Mouse (Mus musculus) cerebellum, adult 9-10 months (tissue): Measurements from ENCODE around the gene Thap4.
"Not testable (repeated sequence)": the region's sequence is repeated elsewhere in the genome, so short reads cannot be mapped to it uniquely, and the experiment has no call there.

Source experiments
- DNase-seq: peaks from one replicate; pipeline ENCODE4 v3.0.0; 2022

Gene Thap4

DNA sequence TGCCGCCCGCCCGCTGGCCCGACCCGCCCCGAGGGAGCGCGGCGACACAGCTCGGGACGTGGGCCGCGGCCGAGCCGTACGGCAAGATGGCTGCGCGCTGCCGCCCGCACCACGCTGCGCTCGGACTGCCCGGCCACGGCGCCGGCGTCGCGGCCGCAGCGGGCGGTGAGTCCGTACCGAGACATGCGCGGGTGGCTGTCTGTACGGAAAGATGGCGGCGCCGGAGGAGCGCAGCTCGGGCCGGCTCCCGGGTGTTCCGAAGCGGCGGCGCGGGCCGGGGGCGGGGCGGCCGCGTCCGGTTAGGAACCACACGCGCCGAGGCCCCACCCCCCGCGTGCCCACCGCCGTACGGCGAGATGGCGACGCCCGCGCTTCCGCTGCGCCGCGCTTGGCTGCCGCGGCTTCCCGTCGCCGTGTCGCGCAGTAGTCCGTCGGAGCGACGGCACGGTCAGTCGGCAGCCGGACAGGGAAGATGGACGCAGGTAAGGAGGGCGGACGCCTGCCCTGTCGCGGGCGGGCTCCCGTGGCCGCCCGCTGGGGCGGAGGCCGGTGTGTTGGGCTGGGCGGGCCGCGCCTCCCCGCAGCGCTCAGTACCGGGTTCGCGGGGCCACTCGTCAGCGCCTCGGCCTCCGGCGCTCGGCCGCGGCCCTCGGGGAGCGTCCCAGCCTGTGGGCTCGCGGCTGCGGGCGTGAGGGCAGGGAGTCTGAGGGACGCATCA, at the start of gene Thap4:
Thap4 (minus strand) TSS at position 292 of the 718 bp plus-strand sequence.
- peak; percentile 93 for DNase-seq

DNA sequence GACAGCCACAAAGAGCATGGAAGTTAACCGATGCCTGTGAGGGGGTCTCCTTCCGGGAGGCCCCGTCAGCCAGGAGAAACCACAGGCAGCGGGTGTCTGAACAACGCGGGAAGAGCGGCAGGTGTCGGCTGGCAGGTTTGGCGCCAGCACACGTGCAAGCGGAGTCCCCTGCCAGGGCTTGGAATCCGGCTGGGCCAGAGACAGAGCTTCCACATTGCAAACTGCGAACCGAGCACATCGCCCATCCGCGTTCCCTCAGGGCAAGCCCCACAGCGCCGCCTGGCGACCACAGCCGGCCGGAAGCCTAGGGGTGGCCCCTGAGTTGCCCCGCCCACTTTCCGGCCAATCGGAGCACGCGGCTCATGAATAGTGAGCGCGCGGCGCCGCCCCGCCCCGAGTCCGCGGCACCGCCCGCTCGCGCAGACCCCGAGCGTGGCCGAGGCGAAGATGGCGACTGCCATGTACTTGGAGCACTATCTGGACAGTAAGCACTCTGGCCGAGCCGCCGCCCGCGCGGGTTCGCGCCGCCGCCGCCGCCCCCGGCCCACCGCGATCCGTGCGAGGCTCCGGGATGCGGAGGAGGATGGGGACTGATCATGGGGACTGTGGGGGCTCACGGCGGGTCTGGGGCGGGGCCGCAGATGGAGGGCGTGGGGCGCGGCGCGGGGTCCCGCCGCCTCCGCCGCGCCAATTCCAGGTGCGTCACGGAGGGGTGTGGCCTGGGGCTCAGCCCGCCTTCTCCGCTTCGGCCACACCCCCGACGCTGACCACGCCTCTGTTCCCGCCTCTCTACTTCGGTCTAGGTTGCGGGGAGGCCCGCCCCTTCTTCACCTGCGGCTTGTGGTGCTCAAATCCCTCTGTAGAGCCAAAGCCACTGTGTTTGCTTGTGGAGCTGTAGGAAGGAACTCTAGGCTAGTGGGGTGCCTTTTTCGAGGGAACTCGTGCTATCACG, 49.2 kb upstream of the Thap4 start, which contains the start of gene Ing5:
Ing5 (plus strand) TSS at position 410 of the 952 bp plus-strand sequence.
- peak; percentile 100 for DNase-seq

DNA sequence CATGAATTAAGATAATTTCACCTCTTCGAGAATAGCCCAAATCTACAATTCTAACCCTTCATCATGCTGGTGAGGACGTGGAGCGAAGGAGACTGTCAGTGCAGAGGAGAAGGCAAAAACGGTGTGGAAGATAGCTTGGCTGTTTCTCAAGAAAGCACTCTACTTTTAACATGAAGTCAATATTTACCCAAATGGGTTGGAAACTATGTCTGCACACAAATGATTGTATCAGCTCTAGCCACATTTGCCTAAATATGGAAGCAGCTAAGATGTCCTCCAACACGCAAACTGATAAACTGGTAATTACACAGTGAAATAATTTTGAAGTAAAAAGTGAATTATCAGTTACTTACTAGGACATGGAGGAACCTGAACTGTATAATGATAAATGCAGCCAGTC, 48.1 kb upstream of the Thap4 start:
- DNase-seq = peak; percentile 56

DNA sequence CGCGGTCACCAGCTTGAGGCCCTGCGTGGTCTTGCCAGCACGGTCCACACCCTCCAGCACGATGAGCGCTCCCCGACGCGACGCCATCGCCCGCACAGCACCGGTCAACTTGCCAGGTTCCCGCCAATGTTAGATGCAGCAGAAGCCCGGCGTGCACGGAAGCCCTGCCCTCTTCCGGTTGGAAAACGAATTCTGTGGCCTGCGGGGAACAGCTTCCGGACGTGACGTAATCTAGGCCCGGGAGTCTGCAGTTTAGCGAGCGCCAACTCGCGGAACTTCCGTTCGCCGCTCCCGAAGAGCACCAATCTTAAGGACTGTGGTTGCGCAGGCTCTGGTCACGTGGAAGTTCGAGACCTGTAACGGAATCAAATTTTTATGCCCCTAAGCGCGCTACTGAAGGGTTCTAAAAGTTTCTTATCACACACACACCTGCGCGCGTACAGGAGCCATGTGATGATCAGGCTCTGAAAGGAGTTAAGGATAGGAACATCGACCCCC, 47.1 kb upstream of the Thap4 start, which contains the start of gene Dtymk:
Dtymk (minus strand) TSS at position 194 of the 498 bp plus-strand sequence.
- DNase-seq = peak; percentile 95

DNA sequence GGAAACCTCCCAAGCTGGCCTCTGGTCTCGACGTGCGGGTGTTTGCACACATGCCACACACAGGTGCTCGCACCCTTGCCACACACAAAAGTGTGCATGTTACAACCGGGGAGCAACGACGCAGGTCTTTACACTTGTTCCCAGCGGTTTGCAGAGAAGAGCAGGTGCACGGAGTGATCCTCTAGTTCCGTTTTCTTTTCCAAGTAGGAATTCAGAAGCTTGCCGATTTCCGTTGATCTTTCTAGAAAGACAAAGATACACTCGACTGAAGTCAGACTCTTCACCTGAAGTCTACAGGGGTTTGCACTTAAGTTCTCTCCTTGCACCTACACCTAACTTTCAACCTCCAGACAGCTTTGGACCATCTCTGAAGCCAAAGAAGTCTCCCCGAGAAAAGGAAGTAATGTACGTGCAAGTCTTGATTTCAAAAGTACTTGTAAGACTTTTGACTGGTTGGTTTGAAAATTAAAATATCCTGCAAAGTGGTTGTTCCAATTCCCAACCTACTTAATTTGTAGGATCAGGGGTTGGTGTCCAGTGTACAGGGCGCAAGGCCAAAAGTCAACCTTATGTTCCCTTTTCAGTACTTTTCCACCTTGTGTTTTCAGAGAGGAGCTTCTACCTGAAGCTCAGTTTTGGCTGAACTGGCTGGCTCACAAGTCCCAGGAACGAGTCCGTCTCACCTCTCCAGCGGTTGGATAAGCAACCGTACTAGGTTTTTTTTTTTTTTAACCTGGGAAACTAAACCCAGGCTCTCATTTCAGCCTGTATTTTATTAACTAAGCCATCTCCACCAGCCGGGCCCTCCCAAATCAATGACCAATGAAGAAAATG, 46.2 kb upstream of the Thap4 start:
- DNase-seq = peak; percentile 69

DNA sequence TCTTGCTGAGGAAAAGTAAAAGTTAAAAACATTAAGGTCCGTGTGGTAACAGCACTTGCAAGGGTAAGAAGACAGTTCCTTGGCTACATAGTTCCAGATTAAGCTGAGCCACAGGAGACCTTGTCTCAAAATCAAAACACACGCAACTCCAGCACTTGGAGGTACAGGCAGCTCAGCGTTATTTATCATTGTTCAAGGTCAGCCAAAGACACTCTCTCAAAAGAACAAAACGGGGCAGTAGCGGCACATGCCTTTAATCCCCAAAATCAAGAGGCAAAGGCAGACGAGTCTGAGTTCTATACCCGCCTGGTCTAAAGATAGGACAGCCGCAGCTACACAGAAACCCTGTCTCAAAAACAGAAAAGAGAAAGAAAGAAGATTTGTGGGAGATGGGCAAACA, 41.2 kb upstream of the Thap4 start:
- no peak for DNase-seq

DNA sequence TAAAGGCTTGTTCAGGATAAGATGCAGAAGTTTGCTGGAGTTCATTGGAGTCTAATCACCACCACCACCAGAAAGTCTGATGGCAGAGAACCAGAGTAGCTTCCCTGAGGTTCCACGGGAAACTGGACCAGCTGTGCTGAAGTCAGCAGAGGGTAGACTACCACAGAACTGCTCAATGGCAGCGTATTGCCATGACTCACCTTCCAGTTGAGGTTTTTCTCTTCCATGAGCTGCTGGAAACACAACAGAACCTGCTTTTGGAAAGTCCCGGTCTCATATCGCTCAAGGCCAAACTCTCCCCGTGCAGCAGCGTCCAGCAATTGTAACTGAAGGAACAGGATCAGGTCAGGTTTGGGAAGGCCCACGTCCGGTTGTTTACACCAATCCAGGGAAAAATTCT, 39.9 kb upstream of the Thap4 start:
- DNase-seq = no peak

DNA sequence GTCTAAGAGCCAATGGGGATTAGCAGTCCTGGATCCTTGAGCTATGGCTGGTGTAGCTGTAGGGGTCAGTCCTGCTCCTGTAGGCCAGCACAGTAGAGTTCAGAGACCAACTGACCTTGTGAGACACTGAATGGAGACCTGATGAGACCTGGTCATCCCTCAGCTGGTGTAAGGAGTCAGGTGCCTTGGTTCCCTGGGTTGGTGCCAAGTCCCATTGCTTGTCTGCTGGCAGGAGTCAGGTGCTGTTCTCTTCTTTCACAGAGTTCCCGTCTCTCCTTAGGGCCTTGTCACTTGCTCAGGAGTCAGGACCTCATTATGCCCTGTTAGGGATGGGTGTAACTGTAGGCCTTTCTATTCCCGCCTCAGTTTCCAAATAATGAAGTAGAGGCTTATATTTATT, 32.2 kb upstream of the Thap4 start:
- no peak for DNase-seq

DNA sequence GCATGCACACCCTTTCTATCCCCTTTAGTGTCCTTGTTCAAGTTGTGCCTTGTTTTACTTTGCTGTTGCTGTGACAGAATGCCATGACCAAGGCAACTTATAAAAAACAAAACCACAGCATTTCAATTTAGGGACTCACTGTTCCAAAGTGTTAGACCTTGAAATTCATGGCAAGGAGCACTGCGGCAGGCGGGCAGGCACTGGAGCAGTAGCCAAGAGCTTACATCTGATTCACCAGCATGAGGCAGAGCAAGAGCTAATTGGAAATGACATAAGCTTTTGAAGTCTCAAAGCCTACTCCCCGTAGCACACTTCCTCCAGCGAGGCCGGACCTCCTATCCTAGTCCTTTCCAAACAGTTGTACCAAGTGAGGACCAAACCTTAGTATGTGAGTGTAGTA, 22.0 kb upstream of the Thap4 start:
- no peak for DNase-seq

DNA sequence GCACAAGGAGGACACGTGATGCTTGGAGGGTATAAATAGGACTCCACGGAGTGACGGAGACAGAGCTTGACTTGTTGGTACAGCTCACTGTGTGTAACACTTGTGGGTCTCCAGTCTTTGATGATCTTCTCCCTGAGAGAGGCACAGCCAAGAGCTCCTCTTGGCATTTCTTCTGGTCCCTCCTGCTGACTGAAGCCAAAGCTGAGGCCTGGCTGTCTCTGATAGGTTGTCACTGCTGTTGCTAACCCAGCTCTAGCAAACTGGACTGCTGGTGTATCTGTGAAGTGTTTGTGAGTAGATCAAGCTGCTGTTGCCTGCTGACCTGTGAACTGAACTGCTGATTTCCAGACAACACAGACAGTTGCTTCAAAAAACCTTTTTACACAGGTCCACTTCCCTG, 15.2 kb upstream of the Thap4 start:
- DNase-seq = no peak

DNA sequence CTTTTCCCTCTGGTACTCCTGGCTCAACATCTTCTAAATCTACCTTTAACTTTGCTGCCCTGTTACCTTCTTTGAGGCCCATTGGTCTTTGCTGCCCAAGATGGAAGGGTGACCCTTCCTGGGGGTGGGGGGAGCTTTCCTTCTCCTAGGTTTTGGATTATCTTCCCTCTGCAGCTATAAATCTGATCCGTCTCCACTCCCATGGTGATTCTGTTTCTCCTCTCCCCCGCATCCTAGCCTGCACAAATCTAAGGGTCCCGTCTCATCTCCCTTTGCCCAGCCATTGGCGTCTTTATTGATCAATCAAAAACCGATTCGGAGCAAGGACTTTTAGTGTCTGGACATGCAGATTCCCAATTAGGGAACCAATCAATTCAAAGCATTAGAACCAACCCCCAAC, 12.9 kb upstream of the Thap4 start:
- no peak for DNase-seq

DNA sequence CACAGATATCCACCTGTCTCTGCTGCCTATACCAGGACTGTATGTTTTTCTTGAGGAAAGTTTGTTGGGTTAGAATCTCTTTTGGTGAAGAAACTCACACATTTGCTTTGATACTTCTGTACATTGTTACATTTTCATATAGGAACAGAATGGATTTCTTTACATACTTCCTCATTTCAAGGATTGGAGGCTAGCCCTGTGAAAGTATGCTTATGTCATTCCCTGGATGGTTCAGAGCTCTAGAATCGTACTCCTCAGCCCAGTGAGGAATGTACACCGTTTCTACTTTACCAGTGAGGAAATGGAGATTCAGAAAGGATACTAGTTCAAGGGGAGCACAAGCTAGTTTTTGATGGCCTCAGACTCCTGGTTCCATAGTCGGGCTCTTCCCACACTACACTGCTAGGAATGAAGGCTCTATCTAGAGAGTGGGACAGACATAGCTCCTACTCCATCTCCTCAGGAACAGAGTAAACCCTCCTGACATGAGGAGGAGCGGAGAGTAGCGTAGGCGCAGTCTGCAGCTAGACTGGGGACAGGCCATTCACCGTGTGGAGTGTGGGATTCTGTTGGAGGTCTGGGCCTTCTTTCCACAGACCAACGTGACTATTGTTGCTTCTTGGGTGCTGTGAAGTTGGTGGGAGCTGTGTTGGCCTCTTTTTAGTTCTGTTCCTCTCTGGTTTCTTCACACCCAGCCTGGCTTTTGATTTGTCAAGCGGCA, 10.4 kb upstream of the Thap4 start:
- no peak for DNase-seq

DNA sequence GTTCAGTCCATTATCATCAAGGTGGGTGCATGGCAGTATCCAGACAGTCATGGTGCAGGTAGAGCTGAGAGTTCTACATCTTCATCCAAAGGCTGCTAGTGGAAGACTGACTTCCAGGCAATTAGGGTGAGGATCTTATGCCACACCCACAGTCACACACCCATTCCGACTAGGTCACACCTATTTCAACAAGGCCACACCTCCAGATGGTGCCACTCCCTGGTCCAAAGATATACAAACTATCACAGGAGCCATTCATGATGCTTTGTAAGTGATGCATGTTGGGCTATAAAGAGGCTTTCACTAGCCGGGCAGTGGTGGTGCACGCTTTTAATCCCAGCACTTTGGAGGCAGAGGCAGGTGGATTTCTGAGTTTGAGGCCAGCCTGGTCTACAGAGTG, 8.9 kb upstream of the Thap4 start:
- DNase-seq = not testable (repeated sequence)

DNA sequence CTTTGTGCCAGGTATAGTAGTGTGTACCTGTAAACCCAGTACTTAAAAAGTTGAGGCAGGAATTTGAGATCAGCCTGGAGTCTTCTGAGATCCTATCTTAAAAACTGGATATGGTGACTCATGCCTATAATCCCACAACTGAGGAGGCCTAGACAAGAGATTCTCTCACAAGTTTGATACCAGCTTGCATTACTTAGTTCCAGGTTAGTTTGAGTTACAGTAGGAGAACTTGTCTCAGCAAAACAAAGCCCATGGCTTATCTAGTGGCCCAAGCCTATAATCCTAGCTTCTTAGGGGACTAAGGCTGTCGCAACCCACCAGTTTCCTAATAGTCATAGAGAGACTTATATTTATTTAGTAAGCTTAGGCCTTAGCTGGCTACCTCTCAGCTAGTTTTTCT, 5.4 kb upstream of the Thap4 start:
- no peak for DNase-seq

DNA sequence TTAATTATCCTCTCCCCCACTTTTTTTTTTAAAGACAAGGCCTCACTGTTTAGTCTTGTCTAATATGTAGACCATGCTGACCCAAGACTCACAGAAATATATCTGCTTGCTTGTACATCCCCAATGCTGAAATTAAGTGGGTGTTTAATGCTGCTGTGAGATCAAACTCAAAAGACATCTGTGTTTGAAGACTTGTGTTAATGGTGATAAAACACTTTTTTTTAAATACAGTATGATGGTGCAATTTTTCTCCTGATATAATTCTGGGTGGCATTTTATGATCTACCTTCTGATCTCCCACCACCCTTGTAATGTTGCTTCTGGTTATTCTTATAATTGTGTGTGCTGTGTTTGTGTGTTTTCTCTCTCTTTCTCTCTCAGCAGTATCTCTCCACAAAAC, 1.5 kb upstream of the Thap4 start:
- DNase-seq = peak; percentile 20

DNA sequence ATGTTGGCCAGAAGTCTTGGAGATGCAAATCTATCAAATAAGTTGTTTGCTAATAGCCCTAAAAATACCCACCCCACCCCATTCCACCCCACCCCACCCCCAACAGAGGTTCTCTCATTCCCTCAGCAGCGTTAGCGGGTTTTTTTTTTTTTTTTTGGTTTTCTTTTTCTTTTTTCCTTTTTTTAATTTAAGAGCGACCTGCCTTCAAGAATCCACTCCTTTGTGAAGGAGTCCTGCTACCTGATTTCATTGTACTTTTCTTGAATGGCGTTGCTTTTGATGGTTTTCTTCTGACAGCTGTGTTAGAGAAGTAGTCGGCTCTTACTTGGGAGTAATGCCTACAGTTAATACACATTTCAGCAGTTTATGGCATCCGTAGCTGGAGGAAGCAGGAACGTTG, 954 bp upstream of the Thap4 start:
- no peak for DNase-seq

DNA sequence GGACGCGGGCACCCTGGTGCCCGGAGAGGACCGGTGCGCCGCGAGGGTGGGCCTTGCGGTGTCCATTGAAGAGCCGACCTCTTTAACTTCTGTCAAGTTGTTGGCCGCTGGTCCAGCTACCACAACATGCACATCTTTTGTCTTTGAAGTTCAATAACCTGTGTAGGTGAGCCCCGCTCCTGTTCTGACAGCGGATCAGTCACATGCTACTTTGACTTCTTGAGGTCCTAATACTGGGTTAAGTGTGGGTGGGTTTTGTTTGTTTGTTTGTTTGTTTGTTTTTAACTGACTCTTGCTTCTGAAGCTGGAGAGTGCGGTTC, 587 bp upstream of the Thap4 start:
- no peak for DNase-seq

DNA sequence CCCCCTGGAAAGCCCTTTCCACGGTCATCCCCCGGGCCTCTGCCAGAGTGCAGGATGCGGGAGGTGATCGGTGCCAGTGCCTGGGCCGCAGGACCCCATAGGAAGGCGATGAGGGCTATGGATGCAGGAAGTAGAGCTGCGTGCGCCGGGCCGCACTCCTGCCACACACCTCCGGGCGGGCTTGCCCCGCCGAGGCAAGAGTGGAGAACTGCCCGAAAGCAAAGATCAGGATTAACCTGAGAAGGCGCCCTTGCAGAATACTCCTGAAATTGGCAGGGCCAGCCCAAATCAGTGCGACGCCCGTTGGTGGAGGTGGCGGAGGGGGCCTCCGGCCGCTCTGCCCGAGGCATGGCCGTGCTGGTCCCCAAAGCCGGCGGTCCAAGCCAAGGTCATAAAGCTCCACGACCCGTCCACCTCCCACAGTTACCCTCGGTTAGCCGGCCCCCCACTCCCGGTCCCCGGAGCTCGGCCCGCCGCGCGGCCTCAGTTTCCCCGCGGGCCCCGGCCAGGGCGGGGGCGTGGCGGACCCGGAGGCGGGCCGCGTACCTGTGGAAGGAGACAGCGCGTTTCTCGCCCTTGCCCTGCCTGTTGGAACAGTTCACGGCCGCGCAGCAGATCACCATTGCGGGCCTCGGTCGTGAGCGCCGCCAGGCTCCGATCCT, 622 bp downstream of the Thap4 start:
- peak; percentile 65 for DNase-seq

DNA sequence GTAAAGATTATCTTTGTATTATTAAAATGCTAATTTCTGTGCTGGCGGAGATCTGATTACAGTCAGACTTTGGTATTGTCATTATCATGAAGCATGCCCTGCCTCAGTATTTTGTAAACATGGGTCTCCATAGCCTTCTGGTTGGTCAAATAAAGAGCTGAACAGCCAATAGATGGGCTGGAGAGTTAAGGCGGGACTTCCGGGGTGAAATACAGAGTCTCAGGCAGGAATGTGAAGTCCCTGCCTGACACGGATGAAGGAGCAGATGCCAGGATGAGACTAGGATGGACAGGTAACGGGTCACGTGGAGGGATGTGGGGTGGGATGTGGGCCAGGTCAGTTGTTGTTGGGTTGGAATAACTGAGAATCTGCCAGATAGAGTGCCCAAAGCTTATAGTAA, 3.4 kb downstream of the Thap4 start, which contains the start of gene Atg4b:
Atg4b (plus strand) TSS at position 211 of the 400 bp plus-strand sequence.
- peak; percentile 28 for DNase-seq

DNA sequence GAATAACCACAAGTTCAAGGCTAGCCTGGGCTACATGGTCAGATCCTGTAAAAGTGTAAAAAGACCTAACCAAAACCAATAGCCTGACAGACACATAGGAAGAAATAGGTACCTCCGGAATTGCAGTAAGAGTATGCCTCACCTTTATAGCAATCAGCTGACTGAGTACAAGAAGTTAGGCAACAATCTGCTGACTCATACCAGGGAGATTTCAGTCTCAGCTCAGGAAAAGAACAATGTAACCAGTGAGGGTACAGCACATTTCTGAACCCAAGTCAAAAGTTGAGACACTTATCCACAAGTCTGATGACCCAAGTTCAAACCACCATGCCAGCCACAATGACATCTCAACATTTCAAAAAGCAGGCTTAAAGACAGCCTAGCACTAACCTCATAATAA, 6.1 kb downstream of the Thap4 start:
- no peak for DNase-seq

DNA sequence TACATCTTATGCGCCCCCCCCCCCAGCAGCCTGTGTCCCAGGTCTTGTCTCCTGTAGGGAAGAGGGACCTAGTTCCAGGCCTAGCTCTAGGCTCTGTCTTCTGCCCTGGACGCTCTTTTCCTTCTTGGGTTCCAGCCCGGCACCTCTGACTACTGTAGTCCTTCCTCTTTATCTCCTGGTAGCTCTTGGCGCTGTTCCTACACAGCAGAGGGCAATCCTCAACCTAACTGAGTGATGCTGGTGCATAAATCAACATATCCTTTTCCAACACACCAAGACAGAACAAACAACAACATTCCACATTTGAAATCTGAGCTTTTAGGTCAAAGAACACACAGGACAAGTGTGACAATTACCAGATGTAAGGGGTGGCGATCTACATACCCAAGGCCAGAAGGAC, 8.5 kb downstream of the Thap4 start:
- DNase-seq = no peak

DNA sequence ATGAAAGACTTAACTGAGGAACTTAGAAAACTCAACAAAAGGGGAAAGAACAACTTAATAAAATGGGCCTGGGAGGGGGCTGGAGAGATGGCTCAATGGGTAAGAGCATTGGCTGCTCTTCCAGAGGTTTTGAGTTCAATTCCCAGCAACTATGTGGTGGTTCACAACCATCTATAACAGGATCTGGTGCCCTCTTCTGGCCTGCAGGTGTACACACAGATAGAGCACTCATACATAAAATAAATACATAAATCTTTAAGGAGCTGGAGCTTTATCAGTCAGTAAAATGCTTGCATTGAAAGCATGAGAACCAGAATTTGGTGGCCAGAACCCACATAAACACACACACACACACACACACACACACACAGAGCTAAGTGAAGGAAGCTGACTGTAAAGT, 11.8 kb downstream of the Thap4 start:
- DNase-seq = no peak
